Mouse (Mus musculus): ENCODE data around the gene Ank2. TPM values are rescaled to one million over a fixed set of nuclear protein-coding genes. Genes with fewer than 3 reads are reported as not detected.

The Ank2 gene
- polyA plus RNA-seq, 1 experiment, result 352 TPM

- Histone ChIP-seq H3K4me1 (ENCODE audit: control insufficient read depth, insufficient read depth, low read length) (peaks cover 10% of the 10 kb centered on the region), H3K27ac (ENCODE audit: insufficient read depth, low read length) (0 out of 2 replicates have a peak overlapping the region, but pooled peaks have one; percentile 40), H3K4me3 (ENCODE audit: insufficient read depth, low read length) (no peak overlapping the region)
- TF ChIP-seq POLR2A (IDR thresholded peaks at IDR 0.05; ENCODE audit: extremely low read depth, insufficient read depth, low read length) (no peak), CTCF (IDR thresholded peaks at IDR 0.05; ENCODE audit: extremely low read depth, insufficient read depth, low read length) (no peak)
Observed at GRCm38 (mm10) chr3:127375956-127376660, 123.0 kb downstream of the Ank2 start.

DNA sequence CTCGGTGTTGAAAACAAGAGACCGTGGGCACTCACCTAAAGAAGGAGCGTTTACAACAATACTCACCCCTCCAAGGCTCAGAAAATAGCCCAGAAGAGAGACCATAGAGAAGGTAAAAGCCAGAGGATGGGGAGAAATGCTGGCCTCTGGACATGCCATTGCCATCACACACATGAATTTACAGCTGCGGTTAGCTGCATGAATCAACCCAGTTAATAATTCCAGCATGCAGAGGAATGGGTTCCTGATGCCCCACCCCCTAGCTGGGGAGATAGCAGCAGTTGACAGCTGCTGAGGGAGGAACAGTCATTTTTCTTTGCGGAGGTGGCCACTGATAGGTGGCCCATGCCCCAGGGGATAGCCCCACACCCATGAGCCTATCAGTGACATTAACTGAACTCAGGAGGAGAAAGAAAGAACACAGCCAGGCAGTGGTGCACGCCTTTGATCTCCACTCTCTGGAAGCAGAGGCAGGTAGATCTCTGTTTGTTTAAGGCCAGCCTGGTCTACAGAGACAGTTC is 124.9 kb downstream of the Ank2 start:
- Histone ChIP-seq H3K4me1 (ENCODE audit: control insufficient read depth, insufficient read depth, low read length) (peaks cover 10% of the 10 kb centered on the region), H3K4me3 (ENCODE audit: insufficient read depth, low read length) (no peak overlapping the region), H3K27ac (ENCODE audit: insufficient read depth, low read length) (no peak overlapping the region)
- TF ChIP-seq POLR2A (IDR thresholded peaks at IDR 0.05; ENCODE audit: extremely low read depth, insufficient read depth, low read length) (no peak), CTCF (IDR thresholded peaks at IDR 0.05; ENCODE audit: extremely low read depth, insufficient read depth, low read length) (no peak)

DNA sequence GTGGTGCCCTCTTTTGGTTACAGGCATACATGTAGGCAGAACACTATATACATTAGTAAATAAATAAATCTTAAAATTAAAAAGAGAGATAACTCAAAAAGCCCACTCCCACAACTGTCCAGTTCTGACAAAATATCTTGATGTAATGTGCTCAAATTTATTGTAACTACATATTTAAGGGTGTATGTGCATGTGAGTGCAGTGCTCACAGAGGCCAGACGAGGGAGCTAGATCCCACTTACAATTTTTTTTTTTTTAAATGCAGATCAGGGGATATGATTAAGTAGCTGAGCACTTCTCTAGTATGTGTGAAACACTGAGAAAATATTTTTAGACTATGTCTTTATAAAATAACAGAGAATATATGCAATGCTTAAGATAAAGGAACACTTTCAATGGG is 127.4 kb downstream of the Ank2 start:
- Histone ChIP-seq H3K27ac (ENCODE audit: insufficient read depth, low read length) (no peak overlapping the region), H3K4me1 (ENCODE audit: control insufficient read depth, insufficient read depth, low read length) (peaks cover 4% of the 10 kb centered on the region; the same call in 1 of the 2 replicates), H3K4me3 (ENCODE audit: insufficient read depth, low read length) (no peak overlapping the region)
- TF ChIP-seq CTCF (IDR thresholded peaks at IDR 0.05; ENCODE audit: extremely low read depth, insufficient read depth, low read length), result no peak

DNA sequence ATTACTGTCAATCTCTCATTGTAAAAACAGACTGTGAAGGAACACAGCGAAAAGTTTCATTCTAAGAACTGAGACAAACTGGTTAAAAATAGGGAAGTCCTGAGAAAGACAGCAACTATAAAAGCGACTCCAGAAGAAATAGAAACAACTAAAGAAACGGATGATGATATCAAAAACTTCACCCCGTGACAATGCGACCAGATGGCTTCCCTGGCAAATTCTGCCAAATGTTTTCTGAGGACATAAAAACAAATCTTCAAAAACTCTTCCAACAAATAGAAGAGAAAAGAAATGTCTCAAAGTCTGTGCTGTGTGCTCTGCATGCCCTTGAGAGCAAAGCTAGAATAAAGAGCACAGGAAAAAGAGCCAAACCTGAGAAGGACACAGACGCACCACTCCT is 129.6 kb downstream of the Ank2 start:
- TF ChIP-seq CTCF (IDR thresholded peaks at IDR 0.05; ENCODE audit: extremely low read depth, insufficient read depth, low read length) (no peak), POLR2A (IDR thresholded peaks at IDR 0.05; ENCODE audit: extremely low read depth, insufficient read depth, low read length) (no peak)
- no peak overlapping the region for H3K27ac ChIP-seq (ENCODE audit: insufficient read depth, low read length)

GRCm38 (mm10) chr3:127367450-127367849 is 131.7 kb downstream of the Ank2 start:
- TF ChIP-seq CTCF (IDR thresholded peaks at IDR 0.05; ENCODE audit: extremely low read depth, insufficient read depth, low read length) (no peak), POLR2A (IDR thresholded peaks at IDR 0.05; ENCODE audit: extremely low read depth, insufficient read depth, low read length) (no peak)
- no peak overlapping the region for H3K4me3 ChIP-seq (ENCODE audit: insufficient read depth, low read length)
- peaks cover 6% of the 10 kb centered on the region; the same call in 1 of the 2 replicates for H3K4me1 ChIP-seq (ENCODE audit: control insufficient read depth, insufficient read depth, low read length)
- H3K27ac ChIP-seq (ENCODE audit: insufficient read depth, low read length), result no peak overlapping the region

More for the DNA sequence above, 129.6 kb downstream of the Ank2 start:
- Histone ChIP-seq H3K4me1 (ENCODE audit: control insufficient read depth, insufficient read depth, low read length) (peaks cover 2% of the 10 kb centered on the region; the same call in 1 of the 2 replicates), H3K4me3 (ENCODE audit: insufficient read depth, low read length) (no peak overlapping the region)

- H3K4me3 ChIP-seq (ENCODE audit: insufficient read depth, low read length), result no peak overlapping the region
- no peak overlapping the region for H3K27ac ChIP-seq (ENCODE audit: insufficient read depth, low read length)
- H3K4me1 ChIP-seq (ENCODE audit: control insufficient read depth, insufficient read depth, low read length), result peaks cover 6% of the 10 kb centered on the region; the same call in 1 of the 2 replicates
- TF ChIP-seq CTCF (IDR thresholded peaks at IDR 0.05; ENCODE audit: extremely low read depth, insufficient read depth, low read length), result no peak
- no peak for TF ChIP-seq POLR2A (IDR thresholded peaks at IDR 0.05; ENCODE audit: extremely low read depth, insufficient read depth, low read length)
Observed at GRCm38 (mm10) chr3:127363512-127363911, 135.6 kb downstream of the Ank2 start.

DNA sequence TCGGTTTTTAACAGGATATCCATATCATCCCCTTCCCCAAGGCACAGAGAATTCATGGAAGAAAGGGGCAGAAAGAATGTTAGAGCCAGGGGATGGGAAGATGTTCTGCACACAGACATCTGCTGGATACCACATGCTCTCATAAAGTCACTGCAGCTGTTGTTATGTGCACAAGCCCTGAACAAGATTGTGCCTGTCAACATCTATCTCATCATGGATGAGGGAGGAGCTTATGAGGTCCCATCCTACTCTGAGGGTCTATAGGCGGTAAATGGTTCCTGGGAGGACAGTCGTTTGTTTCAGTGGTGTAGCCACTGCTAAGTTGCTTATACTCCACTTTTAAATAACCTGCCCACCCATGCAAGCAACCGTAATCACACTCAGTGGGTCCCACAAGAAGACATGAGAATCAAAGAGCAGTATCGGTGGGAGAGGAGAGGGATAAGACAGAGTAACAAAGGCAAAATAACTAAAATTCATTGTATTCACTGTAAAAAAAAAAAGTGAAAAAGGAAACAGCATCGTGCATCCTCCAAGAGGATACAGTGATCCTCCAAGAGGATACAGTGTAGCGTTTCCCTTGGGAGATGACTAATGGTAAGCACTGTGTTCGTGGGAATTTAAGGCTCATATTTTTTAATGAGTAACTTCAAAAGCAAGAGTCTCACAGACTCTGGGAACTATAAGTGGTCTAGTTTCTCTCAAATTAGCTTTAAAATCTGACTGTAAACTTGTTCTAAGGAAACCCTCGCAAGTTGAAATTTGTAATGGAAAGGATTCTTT is 136.3 kb downstream of the Ank2 start:
- Histone ChIP-seq H3K4me1 (ENCODE audit: control insufficient read depth, insufficient read depth, low read length) (peaks cover 6% of the 10 kb centered on the region; the same call in 1 of the 2 replicates), H3K27ac (ENCODE audit: insufficient read depth, low read length) (no peak overlapping the region), H3K4me3 (ENCODE audit: insufficient read depth, low read length) (no peak overlapping the region)
- no peak for TF ChIP-seq POLR2A (IDR thresholded peaks at IDR 0.05; ENCODE audit: extremely low read depth, insufficient read depth, low read length)

GRCm38 (mm10) chr3:127361846-127362245 is 137.3 kb downstream of the Ank2 start:
- Histone ChIP-seq H3K4me1 (ENCODE audit: control insufficient read depth, insufficient read depth, low read length) (peaks cover 6% of the 10 kb centered on the region; the same call in 1 of the 2 replicates), H3K27ac (ENCODE audit: insufficient read depth, low read length) (no peak overlapping the region), H3K4me3 (ENCODE audit: insufficient read depth, low read length) (no peak overlapping the region)
- TF ChIP-seq CTCF (IDR thresholded peaks at IDR 0.05; ENCODE audit: extremely low read depth, insufficient read depth, low read length) (no peak), POLR2A (IDR thresholded peaks at IDR 0.05; ENCODE audit: extremely low read depth, insufficient read depth, low read length) (no peak)

- peaks cover 6% of the 10 kb centered on the region; the same call in 1 of the 2 replicates for H3K4me1 ChIP-seq (ENCODE audit: control insufficient read depth, insufficient read depth, low read length)
- TF ChIP-seq CTCF (IDR thresholded peaks at IDR 0.05; ENCODE audit: extremely low read depth, insufficient read depth, low read length) (no peak), POLR2A (IDR thresholded peaks at IDR 0.05; ENCODE audit: extremely low read depth, insufficient read depth, low read length) (no peak)
- no peak overlapping the region for H3K27ac ChIP-seq (ENCODE audit: insufficient read depth, low read length)
- H3K4me3 ChIP-seq (ENCODE audit: insufficient read depth, low read length), result no peak overlapping the region
Observed at GRCm38 (mm10) chr3:127361384-127361783, 137.8 kb downstream of the Ank2 start.

Data from cortical plate, adult 2 months (tissue).